Mouse (Mus musculus) frontal cortex, postnatal 36 days (tissue): Measurements from ENCODE around the gene Scn9a.

ENCODE experiments used
- DNase-seq, 2 experiments: peaks; one replicate each; pipeline ENCODE4 v3.0.0; 2022; ENCODE audit warnings: low spot score in 2 of 2

Scn9a gene

GRCm38 (mm10) chr2:66463916-66464315 lies 170.8 kb downstream of the Scn9a start:
- no peak for DNase-seq

GRCm38 (mm10) chr2:66462458-66462857 lies 172.3 kb downstream of the Scn9a start:
- no peak for DNase-seq

- DNase-seq: peak; percentile 27 to 55
Measured at GRCm38 (mm10) chr2:66440711-66441110, 194.1 kb downstream of the Scn9a start, which contains the start of gene Scn1a. Gene Scn1a (minus strand): TSS chr2:66440840.

- DNase-seq: peak; percentile 34 to 44
Measured at GRCm38 (mm10) chr2:66439764-66440471, 194.8 kb downstream of the Scn9a start.

- DNase-seq: no peak
Measured at GRCm38 (mm10) chr2:66436286-66436685, 198.5 kb downstream of the Scn9a start.
